Mouse (Mus musculus) MEL (cell line): ENCODE data around the gene Ebna1bp2.

ENCODE experiments used
- CTCF ChIP-seq, 3 experiments: IDR thresholded peaks in 2 of 3; conservative IDR thresholded peaks in 1 of 3; 2 replicates each; pipeline ENCODE4 v1.5.1; 2011 to 2012; ENCODE audit warnings: low read length in 3 of 3, low read depth in 2 of 3, mild to moderate bottlenecking in 2 of 3, improper control_type of control experiment in 1 of 3, inconsistent platforms in 1 of 3, mixed read lengths in 1 of 3, moderate library complexity in 1 of 3; ENCODE audit not compliant: control insufficient read depth in 1 of 3, insufficient read depth in 1 of 3, poor library complexity in 1 of 3, severe bottlenecking in 1 of 3
- EP300 ChIP-seq, 2 experiments: IDR thresholded peaks; 2 replicates each; pipeline ENCODE4 v1.6.1; 2011; ENCODE audit warnings: improper control_type of control experiment in 2 of 2, low read length in 2 of 2, low read depth in 1 of 2, mild to moderate bottlenecking in 1 of 2
- MAFK ChIP-seq: IDR thresholded peaks from 2 replicates; pipeline ENCODE4 v1.6.1; 2011; ENCODE audit warnings: low read depth, mild to moderate bottlenecking, low read length, improper control_type of control experiment, borderline replicate concordance
- NELFE ChIP-seq: IDR thresholded peaks from 2 replicates; pipeline ENCODE4 v1.6.1; 2011; ENCODE audit warnings: low read depth, low read length, improper control_type of control experiment
- POLR2A ChIP-seq, 2 experiments: IDR thresholded peaks; 2 replicates each; pipeline ENCODE4 v1.6.1; 2011 to 2012; ENCODE audit warnings: low read length in 2 of 2, mild to moderate bottlenecking in 2 of 2, control low read depth in 1 of 2, improper control_type of control experiment in 1 of 2, low read depth in 1 of 2, moderate library complexity in 1 of 2; ENCODE audit not compliant: control insufficient read depth in 1 of 2, insufficient read depth in 1 of 2, poor library complexity in 1 of 2
- TBP ChIP-seq: IDR thresholded peaks from 2 replicates; pipeline ENCODE4 v1.8.0; 2011; ENCODE audit warnings: low read depth, low read length, improper control_type of control experiment

GRCm38 (mm10) chr4:118615412-118615811, 5.2 kb upstream of the Ebna1bp2 start:
- TF ChIP-seq POLR2A (IDR thresholded peaks at IDR 0.05; ENCODE audit: control insufficient read depth in 1 of 2, insufficient read depth in 1 of 2, low read depth in 1 of 2, low read length in 2 of 2, poor library complexity in 1 of 2) = no peak
- TF ChIP-seq TBP = no peak
- TF ChIP-seq MAFK = no peak
- no peak for TF ChIP-seq NELFE
- TF ChIP-seq CTCF (IDR thresholded peaks at IDR 0.05 in 2 of 3, conservative IDR thresholded peaks at IDR 0.05 in 1 of 3; ENCODE audit: control insufficient read depth in 1 of 3, insufficient read depth in 1 of 3, low read depth in 2 of 3, low read length in 3 of 3, poor library complexity in 1 of 3, severe bottlenecking in 1 of 3) = no peak
- no peak for TF ChIP-seq EP300 (IDR thresholded peaks at IDR 0.05; ENCODE audit: low read depth in 1 of 2, low read length in 2 of 2)
